Mouse (Mus musculus): Measurements from ENCODE around the gene Casp7. TPM values are rescaled to one million over a fixed set of nuclear protein-coding genes. Genes with fewer than 3 reads are reported as not detected.

The Casp7 gene
- total RNA-seq, 2 experiments from 2014 or later = 2.0 to 2.5 TPM

DNA sequence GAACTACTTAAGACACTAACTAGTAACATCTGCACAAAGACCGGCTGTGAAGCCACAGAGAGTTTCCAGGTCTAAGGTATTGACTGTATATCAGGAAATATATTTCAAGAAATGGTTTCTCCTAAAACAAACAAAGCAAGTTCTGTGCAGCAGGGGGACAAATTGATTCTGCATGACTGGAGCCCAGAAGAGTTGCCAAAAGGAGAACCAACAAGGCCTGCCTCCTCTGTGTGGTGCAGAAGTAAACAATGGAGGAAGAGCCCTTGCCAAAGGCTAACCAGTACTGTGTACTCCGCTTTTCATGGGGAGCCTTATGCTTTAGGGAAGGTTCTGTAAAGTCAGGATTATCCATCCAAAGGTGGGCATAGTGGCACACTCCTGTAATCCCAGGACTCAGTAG lies 63.3 kb downstream of the Casp7 start:
- DNase-seq (ENCODE audit: extremely low spot score in 1 of 2, low spot score in 1 of 2) = no peak

DNA sequence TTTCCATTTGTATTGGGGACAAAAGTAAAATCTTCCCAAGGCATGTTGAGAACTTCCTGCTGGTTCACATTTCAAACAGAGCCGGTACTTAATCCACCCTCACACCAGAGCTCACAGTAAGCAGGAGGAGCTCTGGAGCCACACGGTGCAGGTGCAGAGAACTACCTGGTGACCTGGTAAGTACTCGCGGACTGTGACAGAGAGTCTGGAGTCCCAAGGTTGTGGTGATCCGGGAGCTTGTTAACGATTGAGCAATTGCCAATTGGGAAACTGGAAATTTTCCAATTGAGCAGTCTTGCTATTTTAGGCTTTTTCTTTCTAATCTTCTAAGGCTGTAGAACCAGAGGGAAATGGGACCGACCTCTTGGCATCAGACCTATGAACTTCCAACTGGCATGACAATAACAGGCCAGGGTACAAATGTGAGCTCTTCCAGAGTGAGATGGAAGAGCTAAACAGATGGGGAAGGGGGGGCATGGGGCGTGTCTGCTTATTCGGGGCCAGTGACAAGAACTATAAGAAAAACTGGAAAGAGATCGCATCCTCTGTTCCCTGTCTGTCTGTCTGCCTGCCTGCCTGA lies 64.7 kb downstream of the Casp7 start, which contains the start of gene Plekhs1:
TSS of gene Plekhs1 (plus strand) at position 119 of the 580 bp plus-strand sequence.
- DNase-seq (ENCODE audit: extremely low spot score in 1 of 2, low spot score in 1 of 2) = no peak

- no peak for DNase-seq (ENCODE audit: extremely low spot score in 1 of 2, low spot score in 1 of 2)
These were observed 65.9 kb downstream of the Casp7 start for GRCm38 (mm10) chr19:56462786-56463185.

DNA sequence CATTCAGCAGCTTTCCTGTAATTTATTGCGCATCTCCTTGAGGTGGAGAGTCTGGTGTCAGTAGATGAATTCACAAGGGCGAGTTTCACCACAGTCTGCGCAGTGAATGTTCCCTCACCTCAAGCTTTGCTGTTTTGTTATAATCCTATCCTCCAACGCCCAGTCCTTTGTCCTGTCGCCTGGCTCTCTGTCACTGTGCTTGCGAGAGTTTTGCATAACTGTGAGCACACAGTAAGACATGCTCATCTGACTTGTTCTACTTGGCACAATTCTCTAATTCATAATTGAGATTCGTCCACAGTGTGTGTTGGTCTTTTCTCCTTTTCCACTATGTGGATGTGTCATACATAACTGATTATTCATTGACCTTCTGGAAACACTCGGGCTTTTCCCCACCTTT lies 69.6 kb downstream of the Casp7 start:
- no peak for DNase-seq (ENCODE audit: extremely low spot score in 1 of 2, low spot score in 1 of 2)

GRCm38 (mm10) chr19:56470286-56471020 lies 73.5 kb downstream of the Casp7 start:
- no peak for DNase-seq (ENCODE audit: extremely low spot score in 1 of 2, low spot score in 1 of 2)

DNA sequence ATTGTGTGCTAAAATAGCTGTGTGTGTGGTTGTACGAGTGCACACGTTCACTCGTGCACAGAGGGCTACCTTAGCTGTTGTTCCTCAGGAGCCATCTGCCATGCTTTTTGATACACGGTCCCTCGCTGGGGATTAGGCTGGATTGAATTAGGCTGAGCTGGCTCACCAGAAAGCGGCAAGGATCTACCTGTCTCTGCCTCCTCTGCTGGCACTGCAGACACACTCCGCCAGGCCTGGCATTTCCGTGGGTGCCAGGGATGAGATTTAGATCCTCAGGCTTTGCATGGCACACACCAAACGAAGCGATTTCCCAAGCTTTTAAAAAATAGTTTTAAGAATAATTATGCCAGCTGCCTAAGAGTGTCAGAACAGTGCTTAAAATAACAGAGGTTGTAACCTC lies 75.0 kb downstream of the Casp7 start:
- no peak for DNase-seq (ENCODE audit: extremely low spot score in 1 of 2, low spot score in 1 of 2)

DNA sequence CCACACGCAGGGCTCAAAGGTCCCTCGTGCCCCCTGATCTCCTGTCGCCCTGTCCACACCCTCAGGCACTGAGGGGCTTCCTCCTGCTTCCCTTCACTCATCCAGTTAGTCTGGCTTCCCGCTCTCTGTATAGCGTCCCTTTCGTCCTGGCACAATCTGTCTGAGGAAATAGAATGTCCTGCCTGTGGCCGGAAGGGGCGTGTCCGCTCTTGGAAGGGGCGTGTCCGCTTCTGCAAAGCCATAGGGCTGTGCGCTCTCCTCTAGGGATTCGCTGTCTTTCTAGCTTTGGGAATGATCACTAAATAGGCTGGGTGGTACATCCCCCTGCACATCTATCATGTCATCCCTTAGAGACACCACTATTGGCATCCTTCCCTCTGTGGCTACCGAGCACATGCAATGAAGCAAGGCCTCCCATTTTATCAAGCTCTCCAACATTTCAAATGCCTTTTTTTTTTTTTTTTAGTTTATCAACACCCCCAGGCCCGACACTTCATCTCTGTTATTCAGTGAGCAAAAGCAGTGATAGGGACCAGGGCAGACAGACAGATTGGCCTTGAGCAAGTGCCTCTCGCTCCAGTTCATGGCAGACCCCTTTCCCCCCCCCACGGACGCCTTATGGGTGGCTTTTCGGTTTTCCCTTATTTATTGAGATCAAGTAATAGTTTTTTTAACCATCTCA lies 78.1 kb downstream of the Casp7 start:
- no peak for DNase-seq (ENCODE audit: extremely low spot score in 1 of 2, low spot score in 1 of 2)

DNA sequence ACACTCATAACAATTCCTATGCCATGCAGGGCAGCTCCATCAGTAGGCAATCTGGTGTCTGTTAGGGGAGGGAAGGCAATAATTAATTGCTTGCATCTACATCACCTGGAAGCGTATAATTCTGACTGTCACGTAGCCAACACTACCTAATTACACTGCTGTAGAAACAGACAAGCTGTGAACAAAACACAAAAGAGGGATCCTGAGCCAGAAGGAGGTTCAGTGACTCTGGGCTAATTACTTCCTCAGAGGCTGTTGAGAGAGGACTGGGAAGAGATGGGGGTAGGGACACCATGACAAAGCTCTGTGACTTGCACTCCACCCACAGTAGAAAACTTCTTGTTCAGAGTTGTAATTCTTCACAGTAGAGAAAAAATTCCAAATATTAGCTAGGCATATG lies 79.6 kb downstream of the Casp7 start:
- no peak for DNase-seq (ENCODE audit: extremely low spot score in 1 of 2, low spot score in 1 of 2)

DNA sequence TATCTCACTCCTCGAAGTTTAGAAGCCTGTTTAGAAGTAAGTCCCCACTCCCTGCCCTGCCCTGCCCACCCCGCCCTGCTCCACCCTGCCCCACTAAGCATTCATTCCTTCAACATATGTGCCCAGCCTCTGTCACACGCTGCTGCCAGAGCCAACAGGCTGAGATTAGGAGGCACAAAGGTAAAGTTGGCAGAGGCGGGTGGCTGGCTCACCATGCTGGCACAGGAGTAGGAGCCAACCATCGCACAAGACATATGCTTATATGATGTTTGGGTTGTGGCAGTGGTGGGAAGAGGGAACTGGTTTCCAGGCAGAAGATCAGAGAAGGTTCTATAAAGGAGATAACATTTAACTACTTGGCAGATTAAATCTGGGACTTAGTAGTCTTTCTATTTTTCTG lies 80.3 kb downstream of the Casp7 start:
- DNase-seq (ENCODE audit: extremely low spot score in 1 of 2, low spot score in 1 of 2) = no peak

GRCm38 (mm10) chr19:56477832-56478231 lies 80.9 kb downstream of the Casp7 start:
- DNase-seq (ENCODE audit: extremely low spot score in 1 of 2, low spot score in 1 of 2) = no peak

DNA sequence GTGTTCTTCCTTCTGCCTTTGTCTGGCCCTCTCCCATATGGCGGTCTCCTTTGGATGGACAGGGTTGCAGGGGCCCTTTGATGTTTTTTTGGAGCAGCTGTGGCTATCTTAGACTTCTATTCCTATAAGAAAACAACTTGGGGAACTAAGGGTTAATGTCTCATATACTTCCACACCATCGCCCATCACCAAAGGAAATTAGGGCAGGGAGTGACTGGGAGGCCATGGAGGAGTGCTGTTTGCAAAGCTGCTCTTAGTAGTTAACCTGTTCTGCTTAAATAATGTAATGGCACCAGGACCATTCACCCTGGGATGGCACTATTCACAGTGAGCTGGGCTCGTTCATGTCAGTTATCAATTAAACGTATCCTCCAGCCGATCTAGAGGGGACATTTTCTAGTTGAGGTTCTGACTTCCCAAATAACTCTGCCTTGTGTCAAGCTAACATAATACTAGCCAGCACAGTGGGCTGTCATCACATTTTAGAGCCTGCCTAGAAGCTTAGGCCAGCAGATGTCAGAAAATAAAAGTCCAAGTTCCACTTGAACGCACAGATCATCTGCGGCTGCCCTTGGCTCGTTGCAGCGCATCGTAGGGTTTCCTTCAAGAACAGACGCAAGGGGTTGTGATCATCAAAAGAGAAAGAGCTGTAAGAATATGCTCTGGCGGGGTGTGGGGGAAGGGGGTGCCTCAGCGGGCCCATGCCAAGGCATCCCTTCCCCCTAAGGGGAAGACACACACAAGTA lies 87.9 kb downstream of the Casp7 start:
- DNase-seq (ENCODE audit: extremely low spot score in 1 of 2, low spot score in 1 of 2) = no peak

- DNase-seq (ENCODE audit: extremely low spot score in 1 of 2, low spot score in 1 of 2) = no peak
These were observed 88.7 kb downstream of the Casp7 start for GRCm38 (mm10) chr19:56485376-56486271.

GRCm38 (mm10) chr19:56486926-56487325 lies 90.0 kb downstream of the Casp7 start:
- no peak for DNase-seq (ENCODE audit: extremely low spot score in 1 of 2, low spot score in 1 of 2)

DNA sequence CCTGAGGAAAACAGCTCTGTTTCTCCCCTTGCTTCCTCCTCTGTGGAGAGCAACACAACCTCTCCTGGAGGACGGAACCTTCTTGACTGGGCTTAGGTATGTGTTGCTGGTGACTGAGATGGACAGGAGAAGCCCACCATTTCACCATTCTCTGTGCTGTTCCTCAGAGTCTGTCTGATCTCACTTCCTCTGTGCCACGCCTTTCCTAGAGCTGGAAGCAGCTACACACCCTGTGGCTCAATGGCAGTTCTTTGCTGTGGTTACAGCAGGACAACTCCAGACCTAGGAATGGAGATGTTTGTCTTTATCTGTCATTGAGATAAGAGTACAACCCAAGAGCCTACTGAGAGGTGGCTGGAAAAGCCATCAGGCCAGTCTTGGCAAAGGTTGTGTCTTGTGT lies 90.4 kb downstream of the Casp7 start:
- DNase-seq (ENCODE audit: extremely low spot score in 1 of 2, low spot score in 1 of 2) = no peak

DNA sequence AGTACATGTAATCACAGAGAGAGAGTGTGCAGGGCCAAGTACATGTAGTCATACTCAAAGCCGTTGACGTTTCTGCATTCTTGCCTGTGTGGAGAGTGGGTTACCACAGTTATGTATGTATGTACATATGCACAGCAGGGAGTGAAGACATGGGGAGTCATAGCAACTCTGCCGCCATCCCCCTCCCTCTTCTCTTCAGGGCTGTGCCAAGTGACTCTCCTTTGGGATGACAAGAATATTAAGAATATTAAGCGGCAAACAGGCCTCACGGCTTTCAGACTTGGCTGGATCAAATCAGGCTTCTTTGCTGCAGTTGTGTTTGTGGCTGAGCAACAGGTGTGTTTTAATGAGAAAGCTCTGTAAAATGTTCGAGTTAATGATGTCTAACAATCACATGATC lies 92.7 kb downstream of the Casp7 start:
- DNase-seq (ENCODE audit: extremely low spot score in 1 of 2, low spot score in 1 of 2) = no peak

Other genes with a start within 250 kb of the Casp7 start
- gene Habp2, start 110.0 kb upstream of the Casp7 start, total RNA-seq (2021) = not detected
- gene Nrap, start 7.1 kb upstream of the Casp7 start, total RNA-seq (2021) = under 1 TPM; 0.07 to 0.09 TPM
- gene Plekhs1, start 64.5 kb downstream of the Casp7 start, total RNA-seq (2021) = under 1 TPM; 0.32 to 0.47 TPM
- 1 to 10 TPM; 5.3 to 8.5 TPM for gene Dclre1a, start 151.1 kb downstream of the Casp7 start, total RNA-seq (2021)
- 10 to 100 TPM; 10.4 to 12.2 TPM for gene Nhlrc2, start 151.1 kb downstream of the Casp7 start, total RNA-seq (2021)